Mouse (Mus musculus) inflammation-experienced regulatory T-cells, adult 6 months (primary cell): ENCODE data around the gene Nav2. TPM values are rescaled to one million over a fixed set of nuclear protein-coding genes. Genes with fewer than 3 reads are reported as not detected.

Experiments
- ATAC-seq: one replicate; pipeline ENCODE4 v1.8.0; 2017
- polyA plus RNA-seq, 3 experiments: library from polyadenylated mRNA; unstranded; fragments of 100-300 nt; shearing (Covaris generic); gene quantifications; one replicate each; pipeline ENCODE4 v1.2.1; 2017

Nav2 gene
- polyA plus RNA-seq, 3 experiments from 2014 or later = 27.1 to 51.3 (median 35.8) TPM

GRCm38 (mm10) chr7:49497426-49497892 is 588.9 kb downstream of the Nav2 start:
- ATAC-seq = no peak

- ATAC-seq = no peak
Measured at GRCm38 (mm10) chr7:49499598-49499997, 591.1 kb downstream of the Nav2 start.

GRCm38 (mm10) chr7:49500916-49501315 is 592.4 kb downstream of the Nav2 start:
- ATAC-seq = no peak

- ATAC-seq = no peak
Measured at GRCm38 (mm10) chr7:49503419-49503818, 594.9 kb downstream of the Nav2 start.

GRCm38 (mm10) chr7:49503881-49504280 is 595.4 kb downstream of the Nav2 start:
- ATAC-seq = no peak

GRCm38 (mm10) chr7:49504297-49504696 is 595.8 kb downstream of the Nav2 start:
- no peak for ATAC-seq

- no peak for ATAC-seq
Measured at GRCm38 (mm10) chr7:49505024-49505423, 596.5 kb downstream of the Nav2 start.

GRCm38 (mm10) chr7:49506085-49506820 is 597.7 kb downstream of the Nav2 start:
- no peak for ATAC-seq

- ATAC-seq = no peak
Measured at GRCm38 (mm10) chr7:49507943-49508506, 599.5 kb downstream of the Nav2 start.

- no peak for ATAC-seq
Measured at GRCm38 (mm10) chr7:49511820-49512453, 603.4 kb downstream of the Nav2 start.

- no peak for ATAC-seq
Measured at GRCm38 (mm10) chr7:49513763-49514437, 605.4 kb downstream of the Nav2 start.

GRCm38 (mm10) chr7:49515012-49515411 is 606.5 kb downstream of the Nav2 start:
- no peak for ATAC-seq

GRCm38 (mm10) chr7:49520504-49520903 is 612.0 kb downstream of the Nav2 start:
- ATAC-seq = no peak

- ATAC-seq = no peak
Measured at GRCm38 (mm10) chr7:49521349-49521748, 612.8 kb downstream of the Nav2 start.

- no peak for ATAC-seq
Measured at GRCm38 (mm10) chr7:49521976-49522375, 613.5 kb downstream of the Nav2 start.

- no peak for ATAC-seq
Measured at GRCm38 (mm10) chr7:49522411-49523114, 614.0 kb downstream of the Nav2 start.

- no peak for ATAC-seq
Measured at GRCm38 (mm10) chr7:49523115-49523445, 614.6 kb downstream of the Nav2 start.

GRCm38 (mm10) chr7:49523729-49524128 is 615.2 kb downstream of the Nav2 start:
- no peak for ATAC-seq

- peak; percentile 32 for ATAC-seq
Measured at GRCm38 (mm10) chr7:49525348-49526100, 617.0 kb downstream of the Nav2 start.

GRCm38 (mm10) chr7:49526101-49526499 is 617.6 kb downstream of the Nav2 start:
- no peak for ATAC-seq

- no peak for ATAC-seq
Measured at GRCm38 (mm10) chr7:49527495-49527894, 619.0 kb downstream of the Nav2 start.

GRCm38 (mm10) chr7:49527925-49528324 is 619.4 kb downstream of the Nav2 start:
- ATAC-seq = no peak
